In the genomic region with DNA sequence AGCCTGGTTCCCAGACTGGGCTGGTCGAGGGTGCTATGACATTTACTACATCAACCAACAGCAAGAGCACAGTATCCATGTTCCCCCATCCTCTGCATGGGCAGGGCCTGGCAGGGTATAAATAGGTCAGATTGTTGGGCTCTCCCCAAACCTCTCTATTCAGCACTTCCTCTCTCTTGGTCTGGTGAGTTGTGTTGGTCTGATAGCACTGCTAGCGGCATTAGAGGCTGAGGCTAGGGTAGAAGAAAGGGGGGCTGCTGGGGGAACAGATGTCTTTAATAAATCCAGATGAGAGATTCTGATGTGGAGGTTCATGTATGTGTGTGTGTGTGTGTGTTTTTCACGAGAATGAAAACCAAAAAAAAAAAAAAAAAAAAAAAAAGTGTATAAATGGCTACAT, we compare ENCODE assay signal across 9 mouse cellular contexts. TPM values are rescaled to one million over a fixed set of nuclear protein-coding genes. Genes with fewer than 3 reads are reported as not detected.
DNase-seq lines count a peak whose midpoint lies in the region; ATAC-seq and TF ChIP-seq lines count a peak whose summit lies in the region.
"Had no signal": no experiment of that assay in that cellular context is flagged by ENCODE, and none has a peak within 500 bp of the region (broad histone marks: within the 10 kb centered on the region; RNA-seq: fewer than 3 reads in every experiment).

TSS of gene S100a4 (plus strand) at position 149 of the 400 bp plus-strand sequence.

- H3K27ac ChIP-seq in lung, embryonic 16.5 days (ENCODE audit: low read length) = peak within 1 kb of the TSS; percentile 85
- H3K27ac ChIP-seq: hindbrain, embryonic 15.5 days had no signal

- no peak for ATAC-seq in lung, embryonic 16.5 days (ENCODE audit: low read depth)
- peak; percentile 81 for ATAC-seq in megakaryocyte progenitor cell, adult 5-6 weeks (replicated peaks; ENCODE audit: poor library complexity)

- no peak within 1 kb of the TSS for H3K9ac ChIP-seq in lung, embryonic 16.5 days (ENCODE audit: low read length)
- H3K9ac ChIP-seq: hindbrain, embryonic 15.5 days had no signal

- H3K36me3 ChIP-seq in lung, embryonic 16.5 days (ENCODE audit: control insufficient read depth, insufficient read depth, low read length) = no peaks in the 10 kb centered on the region
- H3K36me3 ChIP-seq: hindbrain, embryonic 15.5 days had no signal

- DNase-seq in lung, postnatal 36 days = no peak
- peak; percentile 12 for DNase-seq in brain, embryonic 14.5 days (ENCODE audit: low read depth)
- DNase-seq in gastrocnemius, postnatal 25 days = no peak
- DNase-seq in cerebellum, postnatal 25 days = no peak
- no peak for DNase-seq in spleen, adult 12 weeks (ENCODE audit: low spot score)
- no peak for DNase-seq in kidney, postnatal 14 days

- no peaks in the 10 kb centered on the region for H3K9me3 ChIP-seq in lung, embryonic 16.5 days (ENCODE audit: control insufficient read depth, low read length)
- H3K9me3 ChIP-seq: hindbrain, embryonic 15.5 days had no signal

- H3K4me3 ChIP-seq in lung, embryonic 16.5 days (ENCODE audit: low read length) = no peak within 1 kb of the TSS
- H3K4me3 ChIP-seq: hindbrain, embryonic 15.5 days had no signal

- peaks cover 27% of the 10 kb centered on the region for H3K4me1 ChIP-seq in lung, embryonic 16.5 days (replicated peaks; ENCODE audit: control insufficient read depth, insufficient read depth, low read length)

- no peak for TF ChIP-seq POLR2A in brain, embryonic 14.5 days (IDR thresholded peaks at IDR 0.05; ENCODE audit: borderline replicate concordance, extremely low read depth, insufficient read depth, insufficient read length, poor library complexity, severe bottlenecking)

- 45% methylated on average over 3 of the region's 3 CpGs for WGBS in lung, embryonic 16.5 days

- H3K27me3 ChIP-seq in lung, embryonic 16.5 days (ENCODE audit: control insufficient read depth, insufficient read depth, low read depth, low read length) = no peaks in the 10 kb centered on the region
- H3K27me3 ChIP-seq: hindbrain, embryonic 15.5 days had no signal

- H3K4me2 ChIP-seq in lung, embryonic 16.5 days (ENCODE audit: low read depth, low read length) = no peak within 1 kb of the TSS
- H3K4me2 ChIP-seq: hindbrain, embryonic 15.5 days had no signal

- TF ChIP-seq CTCF in brain, embryonic 14.5 days (IDR thresholded peaks at IDR 0.05; ENCODE audit: borderline replicate concordance, extremely low read depth, insufficient read depth, insufficient read length) = no peak

RNA-seq across cellular contexts. Expression of gene S100a4, which starts in this region (rescaled TPM):
- 12.1 and 12.8 TPM in 2 replicates for polyA plus RNA-seq in lung, embryonic 16.5 days (2015; fragmentation: Nextera tagmentation; extraction: Ambion mirVana)
- polyA plus RNA-seq in brain, embryonic 14.5 days (2012; rRNA removed) = 1.6 and 2.5 TPM in 2 replicates
- total RNA-seq in gastrocnemius, postnatal 25 days (2021) = 10 to 100 TPM; 11.3 to 23.2 TPM
- total RNA-seq in megakaryocyte progenitor cell, adult 5-6 weeks (2015) = 31.5 and 39.6 TPM in 2 replicates
- 19.4 and 53.6 TPM in 2 replicates for total RNA-seq in megakaryocyte progenitor cell, adult 5-6 weeks (2017)
